Mouse (Mus musculus): ENCODE results near the gene Col4a1.

Col4a1 gene

DNA sequence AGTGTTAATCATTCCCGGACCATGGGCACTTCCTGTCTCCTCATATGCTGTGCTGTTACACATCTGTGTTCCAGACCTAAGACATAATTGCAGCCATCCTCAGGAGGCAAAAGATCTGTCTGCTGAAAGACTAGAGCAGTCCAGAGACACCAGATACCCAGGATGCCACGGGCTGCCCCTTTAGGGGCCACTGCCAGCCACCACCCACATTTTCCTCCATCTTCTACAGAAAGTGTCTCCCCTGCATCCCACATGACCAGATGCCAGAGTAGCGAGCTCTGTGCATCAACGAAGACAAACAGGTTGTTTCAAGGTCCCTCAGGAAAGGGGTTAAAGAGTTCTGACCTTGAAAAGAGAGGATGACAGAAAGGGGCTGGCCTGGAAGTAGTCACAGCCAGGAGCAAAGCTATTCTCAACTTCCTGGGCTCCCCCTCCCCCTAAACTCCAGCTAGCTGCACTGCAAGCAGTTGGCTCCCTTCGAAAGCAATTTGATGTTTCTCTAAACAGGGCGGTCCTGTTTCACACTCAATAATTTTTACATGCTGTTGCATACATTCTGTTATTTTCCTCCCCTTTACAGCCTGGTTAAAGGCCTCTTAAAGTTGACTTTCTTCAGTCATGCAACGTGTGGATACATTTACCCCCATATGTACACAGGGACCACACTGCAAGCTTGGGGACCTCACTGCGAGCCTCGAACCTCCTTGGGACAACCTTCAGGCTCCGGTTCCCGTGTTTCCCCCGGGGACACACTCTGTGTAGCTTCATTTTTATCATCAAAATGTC lies 13.9 kb downstream of the Col4a1 start:
- DNase-seq, result no peak

GRCm38 (mm10) chr8:11297141-11297838 lies 15.3 kb downstream of the Col4a1 start:
- no peak for DNase-seq

DNA sequence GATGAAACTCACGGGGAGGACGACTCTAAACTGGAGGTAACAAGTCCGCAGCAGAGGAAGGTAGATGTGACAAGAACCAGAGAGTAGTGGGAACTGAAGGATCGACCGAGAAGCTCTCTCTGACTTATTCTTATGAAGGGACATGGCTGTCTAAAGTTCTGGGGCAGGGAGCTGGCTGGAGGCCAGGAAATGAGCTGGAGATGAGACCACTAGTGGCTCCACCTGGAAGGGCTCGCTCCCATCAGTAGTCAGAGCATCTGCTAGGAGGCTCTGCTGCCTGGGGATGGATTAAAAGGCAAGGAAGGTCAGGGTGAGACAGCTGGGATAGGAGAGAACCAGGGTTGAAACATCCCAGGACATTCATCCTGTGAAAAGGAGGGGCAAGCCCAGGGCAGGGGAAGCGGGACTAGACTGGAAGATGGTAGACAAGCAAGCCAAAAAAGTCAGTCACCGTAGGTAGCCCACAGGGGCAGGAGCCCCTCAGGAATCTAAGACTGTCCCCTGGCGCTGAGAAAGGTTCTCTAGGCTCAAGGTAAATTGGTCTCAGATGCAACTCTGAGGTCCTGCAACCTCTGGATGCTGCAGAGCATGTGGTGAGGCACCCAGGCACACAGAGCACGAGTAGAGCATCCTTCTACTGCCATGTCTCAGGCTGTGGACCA lies 16.2 kb downstream of the Col4a1 start:
- no peak for DNase-seq

DNA sequence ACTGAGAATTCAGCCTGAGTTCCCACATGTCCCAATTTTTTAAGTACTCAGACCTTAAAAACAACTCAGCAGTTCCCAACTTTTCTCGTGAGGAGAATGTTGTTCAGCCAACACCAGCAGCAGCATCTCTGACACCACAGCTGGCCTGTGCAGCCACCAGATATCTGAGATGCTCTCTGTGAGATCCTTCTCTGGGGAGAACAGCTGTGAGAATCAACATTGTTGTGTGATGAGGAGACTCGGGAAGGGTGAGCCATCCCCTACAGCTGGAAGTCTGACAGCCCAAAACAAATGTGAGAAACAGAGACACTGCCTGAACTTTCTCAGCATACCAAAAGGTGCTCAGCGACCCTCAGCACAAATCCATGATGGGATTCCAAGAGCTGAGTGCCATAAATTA lies 20.0 kb downstream of the Col4a1 start:
- no peak for DNase-seq

- no peak for DNase-seq
Measured at GRCm38 (mm10) chr8:11290533-11290932, 22.1 kb downstream of the Col4a1 start.

- DNase-seq, result no peak
Measured at GRCm38 (mm10) chr8:11288286-11288685, 24.3 kb downstream of the Col4a1 start.

- DNase-seq, result no peak
Measured at GRCm38 (mm10) chr8:11287139-11287538, 25.5 kb downstream of the Col4a1 start.

- DNase-seq, result no peak
Measured at GRCm38 (mm10) chr8:11285437-11285836, 27.2 kb downstream of the Col4a1 start.

DNA sequence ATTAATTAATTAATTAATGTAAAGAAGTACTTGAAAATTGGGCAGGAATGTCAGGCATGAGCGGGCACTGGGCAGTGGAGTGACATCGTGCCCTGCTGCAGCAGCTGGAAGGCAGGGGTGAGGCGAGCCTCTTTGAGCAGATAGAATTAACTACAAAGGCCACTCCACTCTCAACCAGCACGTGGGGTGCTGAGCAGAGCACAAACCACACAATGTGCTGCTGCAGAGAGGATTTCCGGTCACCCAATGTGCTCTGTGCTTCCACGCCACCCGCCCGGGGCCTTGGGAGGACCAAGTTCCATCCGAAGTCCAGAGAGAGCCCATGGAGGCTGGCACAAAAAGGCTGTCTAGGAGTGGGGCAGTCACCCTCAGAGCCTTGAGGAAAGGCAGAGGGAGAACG lies 29.4 kb downstream of the Col4a1 start:
- DNase-seq, result no peak

- no peak for DNase-seq
Measured at GRCm38 (mm10) chr8:11282696-11283095, 29.9 kb downstream of the Col4a1 start.

DNA sequence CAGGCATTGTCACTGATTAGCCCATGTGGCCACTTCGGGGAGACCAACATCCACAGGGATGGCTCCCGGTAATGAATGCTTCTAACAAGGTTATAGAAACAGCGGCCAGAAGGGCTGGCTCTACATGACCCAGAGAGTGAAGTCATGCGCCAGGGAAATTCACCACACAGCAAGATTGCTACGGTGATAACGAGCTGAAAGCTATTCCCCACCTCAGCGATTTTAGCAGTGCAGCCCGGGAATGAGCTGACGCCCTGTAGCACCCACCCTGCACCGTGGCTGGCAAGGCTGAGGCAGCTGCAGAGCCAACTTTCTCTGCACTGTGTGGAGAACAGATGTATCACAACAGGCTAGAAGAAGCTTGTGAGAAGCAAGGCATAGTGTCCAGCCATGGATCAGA lies 30.5 kb downstream of the Col4a1 start:
- DNase-seq, result no peak

GRCm38 (mm10) chr8:11280721-11281268 lies 31.8 kb downstream of the Col4a1 start:
- DNase-seq, result no peak

GRCm38 (mm10) chr8:11279296-11279826 lies 33.3 kb downstream of the Col4a1 start:
- no peak for DNase-seq

- DNase-seq, result no peak
Measured at GRCm38 (mm10) chr8:11278101-11278611, 34.5 kb downstream of the Col4a1 start.

GRCm38 (mm10) chr8:11277602-11278051 lies 35.0 kb downstream of the Col4a1 start:
- no peak for DNase-seq

- DNase-seq, result no peak
Measured at GRCm38 (mm10) chr8:11276286-11276685, 36.3 kb downstream of the Col4a1 start.

DNA sequence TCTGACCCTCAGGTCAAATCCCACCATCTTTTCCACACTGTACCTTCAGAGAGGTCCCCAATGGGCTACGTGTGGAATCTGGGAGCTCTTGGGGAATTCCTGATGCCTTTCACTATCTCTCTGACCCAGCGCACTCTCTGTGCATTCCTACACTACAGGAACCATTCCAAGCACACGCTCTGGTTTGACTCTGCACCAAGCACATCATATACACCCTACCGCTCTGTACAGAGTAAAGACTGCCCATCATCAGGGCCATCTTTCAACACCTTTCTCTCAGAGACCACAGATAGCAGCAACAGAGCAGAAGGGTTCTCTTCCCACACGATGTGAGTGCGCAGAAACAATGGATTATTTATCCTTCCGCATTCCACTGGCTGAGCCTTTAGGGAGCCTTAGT lies 38.2 kb downstream of the Col4a1 start:
- no peak for DNase-seq

DNA sequence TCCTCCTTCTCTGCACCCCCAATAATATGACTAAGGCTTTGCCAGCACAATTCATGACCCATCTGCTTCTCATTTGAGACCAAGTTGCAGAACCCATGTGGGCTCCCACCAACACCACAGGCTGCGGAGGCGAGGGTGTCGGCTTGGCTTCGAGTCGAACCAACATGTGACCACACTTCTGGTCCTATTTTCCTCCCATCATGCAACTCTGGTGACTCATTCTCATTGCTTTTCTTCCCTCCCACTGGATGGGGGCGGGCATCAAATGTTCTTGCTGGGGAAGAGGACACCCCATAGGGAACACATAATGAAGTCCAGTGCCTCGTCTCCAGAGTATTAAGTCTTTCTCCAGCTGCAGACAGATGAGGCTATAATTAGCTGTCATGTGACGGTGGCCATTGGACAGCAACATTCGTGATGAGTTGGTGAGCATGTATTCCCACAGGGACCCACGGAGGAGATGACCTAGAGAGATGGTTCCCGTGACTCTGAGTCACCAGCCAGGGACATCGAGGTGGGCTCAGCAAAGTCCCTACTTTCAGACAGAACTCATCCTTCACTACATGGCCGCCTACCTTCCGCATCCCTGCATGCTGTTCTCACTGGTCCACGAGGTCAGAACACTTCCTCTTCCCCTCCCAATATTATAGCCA lies 39.0 kb downstream of the Col4a1 start:
- DNase-seq, result no peak

GRCm38 (mm10) chr8:11272205-11272604 lies 40.4 kb downstream of the Col4a1 start:
- no peak for DNase-seq

DNA sequence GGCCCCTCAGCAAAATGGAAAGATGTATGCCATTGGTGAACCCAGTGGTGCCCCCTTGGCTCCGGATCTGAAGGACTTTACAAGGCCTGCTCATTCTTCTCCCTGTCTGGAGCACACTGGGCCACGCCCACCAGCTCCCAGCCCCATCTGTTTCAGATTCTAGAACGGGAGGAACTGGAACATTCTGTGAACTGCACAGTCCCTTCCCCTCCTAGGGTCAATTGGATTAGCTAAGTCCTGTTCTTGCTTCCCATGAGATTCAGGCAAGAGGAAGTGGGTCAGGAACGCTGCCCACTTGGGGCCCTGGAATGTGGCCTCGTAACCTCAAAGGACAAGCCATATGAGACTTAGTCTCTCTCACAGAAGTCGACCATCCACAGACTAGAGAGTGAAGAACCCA lies 41.8 kb downstream of the Col4a1 start:
- DNase-seq, result no peak

DNA sequence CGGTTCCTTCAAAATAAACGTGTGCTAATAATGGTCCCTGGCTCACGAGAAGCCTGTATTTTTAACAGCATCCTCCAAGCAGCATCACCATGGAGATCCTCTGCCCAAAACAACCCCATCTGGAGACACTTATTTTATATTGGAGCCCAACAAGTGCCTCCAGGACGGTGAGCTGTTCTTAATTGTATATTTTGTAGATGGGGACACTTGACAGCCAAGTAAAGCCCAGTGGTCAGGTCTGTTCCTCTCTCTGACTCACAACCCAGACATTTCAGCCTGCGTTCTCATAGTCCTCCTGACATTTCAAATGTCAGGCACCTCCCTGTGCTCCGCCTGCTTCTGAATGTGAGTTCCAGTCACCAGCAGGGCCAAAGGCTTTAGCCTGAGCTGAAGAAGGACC lies 43.9 kb downstream of the Col4a1 start:
- no peak for DNase-seq

DNA sequence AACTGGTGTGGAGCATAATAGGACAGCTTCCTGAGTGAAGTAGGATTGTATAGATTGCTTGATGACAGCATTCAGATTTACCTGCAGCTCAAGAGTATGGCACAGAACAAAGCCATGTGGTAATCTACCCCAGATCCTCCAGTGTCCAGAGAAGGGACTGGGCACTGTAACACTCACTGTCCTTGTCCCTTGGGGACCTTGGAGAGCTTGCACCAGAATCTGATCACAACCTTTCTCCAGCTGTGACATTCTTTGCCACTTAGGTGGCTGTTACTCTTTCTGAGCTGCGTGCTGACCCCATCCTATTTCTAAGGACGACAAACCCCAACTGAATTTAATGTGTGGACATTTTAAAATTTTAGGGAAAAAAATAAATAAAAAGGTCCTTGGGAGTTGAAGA lies 46.2 kb downstream of the Col4a1 start:
- DNase-seq, result no peak

DNA sequence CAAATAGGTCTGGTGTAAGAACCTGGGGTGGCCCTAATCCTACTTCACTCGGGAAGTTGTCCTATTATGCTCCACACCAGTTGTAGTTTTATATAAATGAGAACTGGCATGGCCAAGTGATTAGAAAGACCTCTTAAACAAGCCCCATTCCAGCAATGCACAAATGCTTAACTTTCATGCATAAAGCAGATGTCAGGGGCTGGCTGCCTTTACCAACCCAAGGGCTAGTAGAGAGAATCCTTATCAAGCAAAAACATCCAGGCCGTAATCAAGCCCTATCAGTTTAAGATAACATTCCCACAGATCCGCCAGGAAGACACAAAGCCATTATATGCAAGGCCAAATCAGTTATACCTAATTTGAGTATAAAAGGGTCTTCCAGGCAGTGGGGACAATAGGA lies 46.7 kb downstream of the Col4a1 start:
- no peak for DNase-seq
